Mouse (Mus musculus) adrenal gland, postnatal 14 days (tissue): ENCODE results near the gene Haghl. TPM values are rescaled to one million over a fixed set of nuclear protein-coding genes. Genes with fewer than 3 reads are reported as not detected.
A peak's percentile ranks its signal among the peaks of the same experiment; 100 is the strongest.

Experiments used
- DNase-seq: peaks from one replicate; pipeline ENCODE4 v3.0.0; 2021; ENCODE audit warnings: mixed read lengths
- long read RNA-seq, 2 experiments: library from polyadenylated mRNA; stranded (forward); transcript quantifications; one replicate each; pipeline ENCODE4 v2.0.0; 2021
- total RNA-seq: library from RNA; stranded (reverse); gene quantifications from 2 replicates; pipeline ENCODE4 v1.2.3, GENCODE M21; 2021

Gene Haghl
- 21.8 and 27.2 TPM in 2 replicates for total RNA-seq
- long read RNA-seq, experiment 1, transcript Haghl-201 (9 exons, 1,405 nt) = major isoform, 21 of 39 reads
- long read RNA-seq, experiment 1, partial matches to known transcripts = 9 of 39 reads
- long read RNA-seq, experiment 1, other reads (novel, unspliced or antisense) = 2 of 39 reads
- long read RNA-seq, experiment 2, transcript Haghl-201 (9 exons, 1,405 nt) = major isoform, 24 of 39 reads
- long read RNA-seq, experiment 2, partial matches to known transcripts = 7 of 39 reads
- long read RNA-seq, experiment 2, other reads (novel, unspliced or antisense) = 4 of 39 reads

- DNase-seq = peak; percentile 97
Measured at GRCm38 (mm10) chr17:25785281-25785745, at the start of gene Haghl. Gene Haghl (minus strand): TSS chr17:25785673.

GRCm38 (mm10) chr17:25834595-25835222 is 49.2 kb upstream of the Haghl start:
- DNase-seq = no peak

GRCm38 (mm10) chr17:25833961-25834594 is 48.6 kb upstream of the Haghl start:
- peak; percentile 58 for DNase-seq

- peak; percentile 96 for DNase-seq
Measured at GRCm38 (mm10) chr17:25833291-25833663, 47.8 kb upstream of the Haghl start, which contains the start of gene Stub1. Gene Stub1 (minus strand): TSS chr17:25833404.

- peak; percentile 100 for DNase-seq
Measured at GRCm38 (mm10) chr17:25832436-25833290, 47.2 kb upstream of the Haghl start.

DNA sequence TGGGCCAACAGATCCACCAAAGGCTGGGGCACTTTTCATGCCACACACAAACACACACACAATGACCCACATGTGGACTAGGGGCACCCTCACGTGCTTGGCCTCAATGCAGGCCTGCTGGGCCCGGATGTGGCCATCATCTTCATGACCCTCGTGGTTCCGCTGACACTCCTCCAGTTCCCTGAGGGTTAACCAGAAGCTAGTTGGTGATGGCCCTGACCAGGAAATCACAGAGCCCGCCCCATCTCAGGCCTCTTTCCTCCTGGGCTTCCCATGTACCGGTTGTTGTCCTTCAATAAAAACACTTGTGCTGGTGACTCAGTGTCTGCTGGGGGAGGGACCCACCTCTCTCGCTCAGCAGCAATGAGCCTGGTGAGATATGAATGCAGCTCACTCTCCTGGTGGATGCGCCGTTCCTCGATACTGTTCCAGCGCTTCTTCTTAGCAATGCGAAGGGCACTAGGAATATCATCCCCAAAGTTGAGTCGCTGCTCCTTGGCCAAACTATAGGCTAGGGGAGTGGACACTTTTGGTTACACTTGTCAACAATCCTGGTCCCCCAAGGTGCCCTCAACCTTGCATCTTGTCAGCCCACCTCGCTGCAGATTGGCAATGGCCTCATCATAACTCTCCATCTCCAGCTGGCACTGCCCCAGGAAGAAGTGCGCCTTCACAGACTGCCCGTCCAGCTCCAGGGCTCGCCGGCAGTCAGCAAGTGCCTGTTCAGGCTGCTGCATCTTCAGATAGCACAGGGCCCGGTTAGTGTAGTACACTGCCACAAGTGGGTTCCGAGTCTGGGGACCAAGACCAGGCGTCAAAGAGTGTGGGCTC is 46.2 kb upstream of the Haghl start:
- peak; percentile 81 for DNase-seq

DNA sequence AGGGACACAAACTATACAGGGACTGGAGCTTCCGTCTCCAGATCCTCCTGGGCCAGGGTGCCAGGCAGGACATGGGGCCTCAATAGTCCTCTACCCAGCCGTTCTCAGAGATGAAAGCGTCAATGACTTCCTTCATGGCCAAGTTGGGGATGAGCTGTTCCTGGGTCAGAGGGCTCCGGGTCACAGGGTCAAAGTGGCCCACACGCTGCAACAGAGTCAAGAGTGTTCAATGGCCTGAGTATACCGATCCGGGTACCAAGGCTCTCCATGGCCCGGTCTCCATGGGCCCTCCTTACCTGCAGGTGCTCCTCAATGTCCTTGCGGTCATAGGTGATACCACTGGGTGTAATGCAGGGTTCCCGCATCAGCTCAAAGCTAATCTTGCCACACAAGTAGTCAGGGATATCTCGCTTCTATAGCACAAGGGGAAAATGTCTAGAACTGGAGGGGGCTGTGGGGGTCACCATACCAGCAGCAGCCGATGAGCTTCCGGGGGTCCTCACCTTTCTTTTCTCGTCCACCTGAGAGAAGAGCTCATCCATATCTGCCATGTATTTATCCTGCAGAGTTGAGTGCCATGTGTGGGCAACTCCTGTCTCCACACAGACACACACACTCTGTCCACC is 45.4 kb upstream of the Haghl start:
- DNase-seq = no peak

DNA sequence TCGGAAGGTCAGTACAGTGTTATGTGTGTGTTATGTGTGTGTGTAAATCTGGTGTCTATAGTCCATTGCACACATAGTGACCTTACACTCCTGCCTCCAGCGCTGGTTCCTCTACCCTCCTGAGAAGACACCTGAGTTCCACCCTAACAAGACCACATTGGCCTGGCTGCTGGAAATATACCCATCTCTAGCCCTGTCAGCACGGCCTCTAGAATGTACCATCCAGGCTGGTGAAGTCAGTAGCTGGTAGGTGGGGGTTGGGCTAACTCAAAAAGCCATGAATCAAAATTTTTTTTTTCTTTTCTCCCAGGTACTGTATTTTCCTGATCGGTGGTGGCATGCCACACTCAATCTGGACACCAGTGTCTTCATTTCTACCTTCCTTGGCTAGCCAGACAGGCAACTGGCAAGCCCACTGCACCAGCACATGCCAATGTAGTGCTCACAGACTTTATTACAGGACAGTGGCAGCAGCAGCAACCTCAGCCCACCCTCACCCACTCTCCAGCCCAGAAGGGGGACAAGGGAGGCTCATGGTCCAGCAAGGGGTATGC is 44.8 kb upstream of the Haghl start:
- DNase-seq = no peak

DNA sequence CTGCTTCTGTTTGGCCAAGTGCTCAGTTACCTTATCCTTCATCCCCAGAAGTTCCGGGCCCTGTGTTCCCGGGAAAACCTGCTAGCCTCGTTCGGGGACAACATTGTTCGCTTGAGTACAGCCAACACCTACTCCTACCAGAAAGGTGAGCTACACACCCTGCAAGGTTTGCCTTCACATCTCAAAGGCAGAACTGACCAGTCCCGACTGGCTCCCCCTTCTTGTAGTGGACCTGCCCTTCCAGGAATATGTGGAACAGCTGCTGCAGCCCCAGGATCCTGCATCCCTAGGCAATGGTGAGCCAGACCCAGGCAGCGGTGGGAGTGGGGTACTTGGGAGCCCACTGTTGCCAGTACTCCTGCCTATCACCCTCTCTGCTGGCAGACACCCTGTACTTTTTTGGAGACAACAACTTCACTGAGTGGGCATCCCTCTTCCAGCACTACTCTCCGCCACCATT is 44.1 kb upstream of the Haghl start:
- no peak for DNase-seq

DNA sequence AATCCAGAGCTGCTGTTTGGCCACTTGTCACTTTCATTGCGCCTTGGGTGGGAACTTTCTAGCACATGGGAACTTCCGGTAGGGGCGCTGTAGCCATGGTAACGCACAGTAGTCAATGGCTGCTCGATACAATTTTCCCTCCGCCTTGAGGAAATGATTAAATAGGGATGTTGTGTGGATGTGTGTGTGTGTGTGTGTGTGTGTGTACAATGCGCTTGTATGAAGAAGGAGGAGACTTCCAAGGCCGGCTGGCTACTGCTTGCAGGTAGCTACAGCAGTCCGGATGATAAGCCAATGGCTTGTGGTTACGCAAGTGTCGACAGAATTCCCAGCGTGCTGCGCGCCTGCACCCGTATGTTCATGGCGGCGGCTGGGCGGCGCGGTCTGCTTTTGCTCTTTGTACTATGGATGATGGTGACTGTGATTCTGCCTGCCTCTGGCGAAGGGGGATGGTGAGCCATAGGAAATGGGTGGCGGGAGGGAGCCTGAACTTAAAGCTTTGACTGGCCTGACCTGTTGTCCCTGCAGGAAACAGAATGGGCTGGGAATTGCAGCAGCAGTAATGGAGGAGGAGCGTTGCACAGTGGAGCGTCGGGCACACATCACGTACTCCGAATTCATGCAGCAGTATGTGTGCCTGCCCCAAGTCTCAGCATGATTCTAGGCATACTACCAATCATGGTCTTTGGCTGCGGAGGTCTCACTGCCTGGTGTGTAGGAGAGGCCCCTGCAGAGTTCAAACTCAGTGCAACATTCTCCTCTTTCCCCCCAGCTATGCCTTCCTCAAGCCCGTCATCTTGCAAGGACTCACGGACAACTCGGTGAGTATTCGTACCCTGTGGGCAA is 43.5 kb upstream of the Haghl start, which contains the start of gene Jmjd8:
Gene Jmjd8 (plus strand): TSS at position 156 of the 846 bp plus-strand sequence.
- peak; percentile 87 for DNase-seq

DNA sequence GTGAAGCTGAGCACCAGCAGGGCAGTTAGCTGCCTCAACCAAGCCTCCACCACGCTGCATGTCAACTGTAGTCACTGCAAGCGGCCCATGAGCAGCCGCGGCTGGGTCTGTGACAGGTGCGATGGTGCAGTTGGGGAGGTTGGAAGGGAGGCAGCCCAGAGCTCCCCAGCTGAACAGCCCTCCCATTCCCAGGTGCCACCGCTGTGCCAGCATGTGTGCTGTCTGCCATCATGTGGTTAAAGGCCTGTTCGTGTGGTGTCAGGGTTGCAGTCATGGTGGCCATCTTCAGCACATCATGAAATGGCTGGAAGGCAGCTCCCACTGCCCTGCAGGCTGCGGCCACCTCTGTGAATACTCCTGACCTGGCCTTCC is 42.7 kb upstream of the Haghl start:
- no peak for DNase-seq

DNA sequence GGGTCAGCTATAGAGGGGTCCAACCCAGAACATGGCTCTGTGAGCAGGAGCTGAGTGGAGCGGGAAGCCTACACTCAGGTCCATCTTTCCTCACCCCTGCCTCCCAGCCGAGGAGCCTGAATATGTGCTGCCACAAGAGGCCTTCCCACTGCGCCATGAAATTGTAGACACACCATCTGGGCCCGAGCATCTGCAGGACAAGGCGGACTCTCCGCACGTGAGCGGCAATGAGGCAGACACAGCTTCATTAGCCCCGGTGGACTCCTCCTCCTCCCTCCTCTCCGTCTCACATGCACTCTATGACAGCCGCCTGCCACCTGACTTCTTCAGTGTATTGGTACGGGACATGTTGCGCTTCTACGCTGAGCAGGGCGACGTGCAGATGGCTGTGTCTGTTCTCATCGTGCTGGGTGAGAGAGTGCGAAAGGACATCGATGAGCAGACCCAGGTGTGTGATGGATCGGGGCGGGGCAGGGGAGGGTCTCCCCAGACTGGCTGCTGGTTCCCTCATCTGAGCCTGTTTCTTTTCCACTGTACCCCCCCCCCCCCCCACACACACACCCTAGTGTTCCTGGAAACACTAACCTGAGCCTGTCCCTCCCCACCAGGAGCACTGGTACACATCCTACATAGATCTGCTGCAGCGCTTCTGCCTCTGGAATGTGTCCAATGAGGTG is 42.2 kb upstream of the Haghl start:
- no peak for DNase-seq

GRCm38 (mm10) chr17:25827011-25827410 is 41.5 kb upstream of the Haghl start:
- DNase-seq = no peak

DNA sequence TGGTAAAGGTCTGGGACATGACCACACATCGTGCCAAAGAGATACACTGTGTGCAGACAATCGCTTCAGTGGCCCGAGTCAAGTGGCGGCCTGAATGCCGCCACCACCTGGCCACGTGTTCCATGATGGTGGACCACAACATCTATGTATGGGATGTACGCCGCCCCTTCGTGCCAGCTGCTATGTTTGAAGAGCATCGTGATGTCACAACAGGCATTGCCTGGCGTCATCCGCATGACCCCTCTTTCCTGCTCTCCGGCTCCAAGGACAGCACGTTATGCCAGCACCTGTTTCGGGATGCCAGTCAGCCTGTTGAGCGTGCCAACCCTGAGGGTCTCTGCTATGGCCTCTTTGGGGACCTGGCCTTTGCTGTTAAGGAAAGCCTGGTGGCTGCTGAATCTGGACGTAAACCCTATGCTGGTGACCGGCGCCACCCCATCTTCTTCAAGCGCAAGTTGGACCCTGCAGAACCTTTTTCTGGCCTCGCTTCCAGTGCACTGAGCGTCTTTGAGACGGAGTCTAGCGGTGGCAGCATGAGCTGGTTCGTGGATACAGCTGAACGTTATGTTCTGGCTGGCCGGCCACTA is 40.6 kb upstream of the Haghl start:
- no peak for DNase-seq

DNA sequence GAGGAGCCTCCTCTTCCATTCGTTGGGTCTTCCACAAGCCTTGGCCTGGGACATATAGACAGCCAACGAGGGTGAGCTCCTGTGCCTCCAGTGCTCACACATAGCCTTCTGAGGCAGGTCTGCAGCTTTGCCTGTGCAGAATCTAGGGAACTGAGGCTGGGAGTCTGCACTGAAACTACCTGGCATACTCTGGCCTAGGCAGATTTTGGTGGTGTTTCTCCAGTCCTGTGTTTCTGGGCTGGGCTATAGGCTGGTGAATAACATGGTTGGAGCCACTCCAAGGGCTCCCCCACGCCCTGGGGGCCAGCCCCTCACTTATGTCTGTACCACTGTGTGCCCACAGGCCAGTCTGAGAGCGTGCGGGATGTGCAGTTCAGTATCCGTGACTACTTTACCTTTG is 39.8 kb upstream of the Haghl start:
- no peak for DNase-seq

- DNase-seq = no peak
Measured at GRCm38 (mm10) chr17:25824362-25825142, 39.1 kb upstream of the Haghl start.

- DNase-seq = peak; percentile 82
Measured at GRCm38 (mm10) chr17:25823452-25823851, 38.0 kb upstream of the Haghl start, which contains the start of gene Wdr24. Gene Wdr24 (plus strand): TSS chr17:25823627.
